Mouse (Mus musculus) midbrain, postnatal 0 days (tissue): ENCODE data around the gene Ccdc39. TPM values are rescaled to one million over a fixed set of nuclear protein-coding genes. Genes with fewer than 3 reads are reported as not detected.

Source experiments
- ATAC-seq: fragments of 200-750 bp; cut with Nextera tagmentation; 2 replicates; pipeline ENCODE4 v1.8.0; 2017; ENCODE audit warnings: moderate number of reproducible peaks, mild to moderate bottlenecking, moderate TSS enrichment, moderate library complexity; ENCODE audit not compliant: low FRiP score
- DNase-seq: peaks from one replicate; pipeline ENCODE4 v3.0.0-alpha.2; 2015; ENCODE audit warnings: low spot score
- H3K27ac ChIP-seq: fragments of 300-500 bp; sonication (generic); 2 replicates; pipeline ENCODE4 v1.5.1; 2014; ENCODE audit warnings: low read depth, mild to moderate bottlenecking, low read length, mixed read lengths
- H3K27me3 ChIP-seq: fragments of 300-500 bp; sonication (generic); 2 replicates; pipeline ENCODE4 v1.6.1; 2014; ENCODE audit warnings: low read length, control low read depth, mixed read lengths; ENCODE audit not compliant: insufficient read depth
- H3K36me3 ChIP-seq: fragments of 300-500 bp; sonication (generic); 2 replicates; pipeline ENCODE4 v1.6.1; 2014; ENCODE audit warnings: low read length, control low read depth, mixed read lengths; ENCODE audit not compliant: insufficient read depth
- H3K4me1 ChIP-seq: fragments of 300-500 bp; sonication (generic); 2 replicates; pipeline ENCODE4 v1.6.1; 2014; ENCODE audit warnings: mild to moderate bottlenecking, control low read depth, antibody characterized with exemption, low read length, mixed read lengths; ENCODE audit not compliant: insufficient read depth
- H3K4me2 ChIP-seq: fragments of 300-500 bp; sonication (generic); 2 replicates; pipeline ENCODE4 v1.6.1; 2014; ENCODE audit warnings: low read depth, mild to moderate bottlenecking, low read length, mixed read lengths; ENCODE audit not compliant: poor library complexity, severe bottlenecking
- H3K4me3 ChIP-seq: fragments of 300-500 bp; sonication (generic); 2 replicates; pipeline ENCODE4 v1.5.1; 2014; ENCODE audit warnings: low read depth, mild to moderate bottlenecking, low read length, moderate library complexity
- H3K9ac ChIP-seq: fragments of 300-500 bp; sonication (generic); replicated peaks from 2 replicates; pipeline ENCODE4 v1.6.1; 2014; ENCODE audit warnings: mild to moderate bottlenecking, low read length, moderate library complexity, mixed read lengths; ENCODE audit not compliant: poor library complexity, severe bottlenecking
- H3K9me3 ChIP-seq: fragments of 300-500 bp; sonication (generic); 2 replicates; pipeline ENCODE4 v1.6.1; 2016; ENCODE audit warnings: low read length, control low read depth
- CTCF ChIP-seq: IDR thresholded peaks from 2 replicates; pipeline ENCODE4 v1.5.1; 2016; ENCODE audit warnings: antibody characterized with exemption, mild to moderate bottlenecking
- WGBS: fragments of 180-500 bp; shearing (Covaris S2); extraction: QIAGEN DNeasy Blood & Tissue Kit; methylation state at CpG from one replicate; pipeline ENCODE4 v1.1.7; 2014; 5-methylcytosine and 5-hydroxymethylcytosine counted together
- polyA plus RNA-seq: library from polyadenylated mRNA; unstranded; fragments of >200 nt; fragmentation: Nextera tagmentation; extraction: Ambion mirVana; gene quantifications from 2 replicates; pipeline ENCODE4 v1.2.1, GENCODE M21; 2015
- total RNA-seq: library from RNA; depleted of rRNA; stranded (reverse); fragments of >200 nt; gene quantifications from 2 replicates; pipeline ENCODE4 v1.2.3, GENCODE M21; 2014; rRNA removed

Gene Ccdc39
- total RNA-seq = 23.1 and 28.6 TPM in 2 replicates
- 14.5 and 17.3 TPM in 2 replicates for polyA plus RNA-seq

DNA sequence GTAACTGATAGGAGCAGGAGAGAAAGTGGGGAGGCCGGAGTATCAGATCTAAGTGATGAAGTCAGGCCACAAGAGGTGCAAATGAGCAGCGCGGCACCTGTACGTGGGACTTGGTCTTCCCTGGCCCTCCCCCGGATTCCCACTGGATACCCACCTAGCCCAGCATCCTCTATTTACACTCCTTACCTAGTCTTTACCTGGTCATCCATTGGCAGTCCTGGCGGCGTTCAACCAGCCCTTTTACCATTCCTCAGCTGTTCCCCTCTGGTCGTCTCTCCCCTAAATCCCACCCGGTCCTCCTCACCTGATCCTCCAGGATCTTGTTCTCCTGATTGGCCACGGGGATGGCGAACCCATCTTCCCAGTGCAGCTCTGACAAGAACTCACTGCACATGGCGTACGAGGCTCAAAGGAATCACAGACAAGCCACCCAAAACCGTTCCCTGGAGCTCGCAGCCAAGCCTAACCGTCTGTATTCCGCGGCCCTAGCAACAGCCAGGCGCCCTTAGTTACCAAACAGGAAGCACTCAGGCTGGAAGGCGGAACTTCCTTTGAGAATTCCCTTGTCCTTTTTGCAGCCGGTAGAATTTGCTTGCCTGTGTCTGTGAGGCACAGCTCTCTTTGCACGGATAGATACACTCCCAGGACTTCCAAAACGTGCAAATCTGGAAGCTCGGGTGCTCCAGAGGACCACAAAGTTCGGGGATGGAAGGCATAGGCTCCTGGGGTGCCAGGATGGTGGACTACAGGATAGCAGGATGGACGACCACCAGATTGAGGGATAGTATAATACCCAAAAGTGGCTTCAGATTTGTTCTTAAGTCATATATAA is at the start of gene Ccdc39:
Gene Ccdc39 (minus strand): TSS at position 510 of the 832 bp plus-strand sequence.
- peak; percentile 91 for ATAC-seq
- Histone ChIP-seq H3K4me1 (no peaks in the 10 kb centered on the region), H3K36me3 (no peaks in the 10 kb centered on the region; the same call in 1 of the 2 replicates), H3K27me3 (no peaks in the 10 kb centered on the region), H3K9me3 (no peaks in the 10 kb centered on the region), H3K27ac (peak within 1 kb of the TSS; percentile 75), H3K9ac (peak within 1 kb of the TSS; percentile 66), H3K4me3 (peak within 1 kb of the TSS; percentile 62), H3K4me2 (peak within 1 kb of the TSS; percentile 80)
- DNase-seq = peak; percentile 88
- peak; percentile 50 for TF ChIP-seq CTCF
- 3% methylated on average over 26 of the region's 26 CpGs for WGBS

GRCm38 (mm10) chr3:33893433-33893832 is 49.3 kb upstream of the Ccdc39 start:
- WGBS = 92% methylated on average over 5 of the region's 5 CpGs
- TF ChIP-seq CTCF = no peak
- H3K9me3 ChIP-seq = no peaks in the 10 kb centered on the region
- H3K9ac ChIP-seq = no peak overlapping the region
- no peaks in the 10 kb centered on the region for H3K36me3 ChIP-seq
- H3K4me3 ChIP-seq = no peak overlapping the region
- DNase-seq (no peak), ATAC-seq (no peak)
- H3K27me3 ChIP-seq = no peaks in the 10 kb centered on the region
- no peak overlapping the region for H3K27ac ChIP-seq
- H3K4me1 ChIP-seq = no peaks in the 10 kb centered on the region
- H3K4me2 ChIP-seq = no peak overlapping the region

- Histone ChIP-seq H3K4me3 (no peak overlapping the region), H3K9me3 (no peaks in the 10 kb centered on the region), H3K36me3 (no peaks in the 10 kb centered on the region), H3K27me3 (no peaks in the 10 kb centered on the region), H3K4me2 (no peak overlapping the region), H3K9ac (no peak overlapping the region), H3K4me1 (no peaks in the 10 kb centered on the region), H3K27ac (no peak overlapping the region)
- TF ChIP-seq CTCF = no peak
- ATAC-seq (no peak), DNase-seq (no peak)
- WGBS = 22% methylated on average over 8 of the region's 8 CpGs
Observed at GRCm38 (mm10) chr3:33887438-33887837, 43.3 kb upstream of the Ccdc39 start.

- no peak for TF ChIP-seq CTCF
Observed at GRCm38 (mm10) chr3:33883105-33883504, 39.0 kb upstream of the Ccdc39 start.

DNA sequence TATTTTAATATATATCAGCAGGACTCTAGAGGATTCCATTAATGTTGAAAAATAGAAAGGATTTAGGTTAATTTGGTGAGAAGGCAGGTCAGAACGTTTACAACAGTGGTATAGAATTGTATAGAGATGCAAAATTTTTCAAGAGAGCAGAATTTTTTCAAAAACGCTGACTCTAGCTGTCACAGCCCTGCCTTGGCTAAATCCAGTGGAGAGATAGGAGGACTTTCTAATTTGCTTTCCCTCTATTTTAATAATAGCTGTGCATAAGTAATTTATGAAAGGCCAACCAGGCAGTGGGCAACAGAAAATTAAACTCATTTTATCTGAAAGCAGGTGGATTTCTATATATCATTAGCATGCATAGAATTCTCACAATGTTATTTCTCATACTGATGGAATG is 38.6 kb upstream of the Ccdc39 start:
- H3K27ac ChIP-seq = no peak overlapping the region

More at GRCm38 (mm10) chr3:33883105-33883504, 39.0 kb upstream of the Ccdc39 start:
- ATAC-seq (no peak), DNase-seq (no peak)
- Histone ChIP-seq H3K4me1 (no peaks in the 10 kb centered on the region), H3K4me3 (no peak overlapping the region), H3K27me3 (no peaks in the 10 kb centered on the region), H3K36me3 (no peaks in the 10 kb centered on the region), H3K27ac (no peak overlapping the region), H3K4me2 (no peak overlapping the region), H3K9ac (no peak overlapping the region), H3K9me3 (no peaks in the 10 kb centered on the region)
- WGBS = 66% methylated on average over 6 of the region's 6 CpGs

DNA sequence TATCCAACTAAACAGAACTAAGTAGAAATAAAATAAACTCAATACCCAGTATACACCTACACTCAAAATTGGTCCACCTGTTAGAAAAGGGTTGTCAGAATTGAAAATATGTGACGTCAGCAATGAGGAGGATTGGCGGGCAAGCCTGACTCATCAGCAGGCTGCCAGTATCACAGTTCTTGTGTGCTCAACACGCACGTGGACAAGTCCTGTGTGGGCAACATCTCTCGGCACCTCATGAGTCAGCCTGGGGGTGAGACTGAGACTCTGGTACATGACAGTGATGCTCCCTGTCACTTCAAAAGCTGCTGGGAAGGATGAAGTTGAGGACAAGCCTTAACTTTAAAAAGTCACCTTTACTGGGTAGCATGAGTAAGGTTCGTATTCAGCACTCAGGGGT is 34.6 kb upstream of the Ccdc39 start:
- WGBS = 91% methylated on average over 6 of the region's 6 CpGs
- Histone ChIP-seq H3K36me3 (no peaks in the 10 kb centered on the region), H3K4me2 (no peak overlapping the region), H3K4me1 (no peaks in the 10 kb centered on the region), H3K27ac (no peak overlapping the region), H3K4me3 (no peak overlapping the region), H3K9me3 (no peaks in the 10 kb centered on the region), H3K9ac (no peak overlapping the region), H3K27me3 (no peaks in the 10 kb centered on the region)
- DNase-seq = no peak
- no peak for TF ChIP-seq CTCF
- no peak for ATAC-seq

More for the DNA sequence above, 38.6 kb upstream of the Ccdc39 start:
- WGBS = 60% methylated on average over 2 of the region's 2 CpGs
- no peaks in the 10 kb centered on the region for H3K27me3 ChIP-seq
- no peak for DNase-seq
- no peaks in the 10 kb centered on the region for H3K9me3 ChIP-seq
- H3K4me1 ChIP-seq = no peaks in the 10 kb centered on the region
- no peak for TF ChIP-seq CTCF
- no peak overlapping the region for H3K9ac ChIP-seq
- ATAC-seq = no peak
- H3K4me2 ChIP-seq = no peak overlapping the region
- no peak overlapping the region for H3K4me3 ChIP-seq
- no peaks in the 10 kb centered on the region for H3K36me3 ChIP-seq
